Mouse (Mus musculus): ENCODE measurements around the gene Mgll. TPM values are rescaled to one million over a fixed set of nuclear protein-coding genes. Genes with fewer than 3 reads are reported as not detected.

The Mgll gene
- polyA plus RNA-seq, 1 experiment from 2014 or later = 94.2 TPM

DNA sequence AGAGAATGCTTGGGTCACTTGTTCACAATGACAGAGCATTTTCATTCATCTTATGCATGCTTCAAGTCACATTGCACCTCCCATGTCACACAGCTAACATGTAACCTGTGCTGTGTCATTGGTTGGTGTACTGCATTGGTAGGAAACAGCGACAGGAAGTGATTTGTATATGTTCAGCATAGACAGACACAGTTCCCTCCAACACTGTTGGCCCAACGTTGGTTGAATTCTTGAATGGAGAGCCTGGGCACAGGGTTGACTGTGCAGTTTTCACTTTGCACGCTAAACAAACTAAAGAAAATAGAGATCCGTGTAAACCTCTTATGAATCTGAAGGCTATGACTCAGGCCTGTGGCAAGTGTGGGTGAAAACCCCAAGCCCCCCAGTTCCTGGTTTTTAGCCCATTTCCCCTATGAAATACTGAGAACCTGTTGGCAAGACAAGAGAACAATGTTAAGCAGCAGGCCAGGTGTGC lies 10.0 kb upstream of the Mgll start:
- Histone ChIP-seq H3K4me1 (replicated peaks; ENCODE audit: control insufficient read depth, insufficient read depth, low read length) (0 out of 2 replicates have a peak, but pooled peaks cover 5% of the 10 kb centered on the region), H3K9me3 (ENCODE audit: control insufficient read depth, low read length) (no peaks in the 10 kb centered on the region), H3K4me3 (ENCODE audit: low read depth, low read length) (no peak overlapping the region), H3K4me2 (ENCODE audit: low read length) (no peak overlapping the region), H3K9ac (ENCODE audit: low read length) (no peak overlapping the region), H3K36me3 (ENCODE audit: control insufficient read depth, insufficient read depth, low read length) (no peaks in the 10 kb centered on the region), H3K27ac (ENCODE audit: low read depth) (no peak overlapping the region), H3K27me3 (replicated peaks; ENCODE audit: control insufficient read depth, insufficient read depth, low read length) (no peaks in the 10 kb centered on the region)
- DNase-seq (ENCODE audit: low spot score) (no peak), ATAC-seq (replicated peaks; ENCODE audit: low FRiP score, low TSS enrichment, low read depth) (no peak)
- 71% methylated on average over 4 of the region's 4 CpGs for WGBS

- WGBS = 79% methylated on average over 9 of the region's 9 CpGs
- Histone ChIP-seq H3K4me2 (ENCODE audit: low read length) (no peak overlapping the region), H3K9me3 (ENCODE audit: control insufficient read depth, low read length) (no peaks in the 10 kb centered on the region), H3K27ac (ENCODE audit: low read depth) (no peak overlapping the region), H3K9ac (ENCODE audit: low read length) (no peak overlapping the region), H3K4me1 (replicated peaks; ENCODE audit: control insufficient read depth, insufficient read depth, low read length) (peaks cover 3% of the 10 kb centered on the region; the same call in 1 of the 2 replicates), H3K36me3 (ENCODE audit: control insufficient read depth, insufficient read depth, low read length) (no peaks in the 10 kb centered on the region), H3K4me3 (ENCODE audit: low read depth, low read length) (no peak overlapping the region), H3K27me3 (replicated peaks; ENCODE audit: control insufficient read depth, insufficient read depth, low read length) (no peaks in the 10 kb centered on the region)
- DNase-seq (ENCODE audit: low spot score) (no peak), ATAC-seq (replicated peaks; ENCODE audit: low FRiP score, low TSS enrichment, low read depth) (no peak)
Measured at GRCm38 (mm10) chr6:88715378-88715781, 8.8 kb upstream of the Mgll start.

- WGBS = 64% methylated on average over 5 of the region's 5 CpGs
- no peaks in the 10 kb centered on the region for H3K9me3 ChIP-seq (ENCODE audit: control insufficient read depth, low read length)
- ATAC-seq (replicated peaks; ENCODE audit: low FRiP score, low TSS enrichment, low read depth) (no peak), DNase-seq (ENCODE audit: low spot score) (no peak)
- H3K27me3 ChIP-seq (replicated peaks; ENCODE audit: control insufficient read depth, insufficient read depth, low read length) = no peaks in the 10 kb centered on the region
- H3K36me3 ChIP-seq (ENCODE audit: control insufficient read depth, insufficient read depth, low read length) = no peaks in the 10 kb centered on the region
- H3K4me3 ChIP-seq (ENCODE audit: low read depth, low read length) = no peak overlapping the region
- H3K4me2 ChIP-seq (ENCODE audit: low read length) = no peak overlapping the region
- peaks cover 5% of the 10 kb centered on the region; the same call in 1 of the 2 replicates for H3K4me1 ChIP-seq (replicated peaks; ENCODE audit: control insufficient read depth, insufficient read depth, low read length)
- no peak overlapping the region for H3K9ac ChIP-seq (ENCODE audit: low read length)
- no peak overlapping the region for H3K27ac ChIP-seq (ENCODE audit: low read depth)
Measured at GRCm38 (mm10) chr6:88715966-88716365, 8.2 kb upstream of the Mgll start.

DNA sequence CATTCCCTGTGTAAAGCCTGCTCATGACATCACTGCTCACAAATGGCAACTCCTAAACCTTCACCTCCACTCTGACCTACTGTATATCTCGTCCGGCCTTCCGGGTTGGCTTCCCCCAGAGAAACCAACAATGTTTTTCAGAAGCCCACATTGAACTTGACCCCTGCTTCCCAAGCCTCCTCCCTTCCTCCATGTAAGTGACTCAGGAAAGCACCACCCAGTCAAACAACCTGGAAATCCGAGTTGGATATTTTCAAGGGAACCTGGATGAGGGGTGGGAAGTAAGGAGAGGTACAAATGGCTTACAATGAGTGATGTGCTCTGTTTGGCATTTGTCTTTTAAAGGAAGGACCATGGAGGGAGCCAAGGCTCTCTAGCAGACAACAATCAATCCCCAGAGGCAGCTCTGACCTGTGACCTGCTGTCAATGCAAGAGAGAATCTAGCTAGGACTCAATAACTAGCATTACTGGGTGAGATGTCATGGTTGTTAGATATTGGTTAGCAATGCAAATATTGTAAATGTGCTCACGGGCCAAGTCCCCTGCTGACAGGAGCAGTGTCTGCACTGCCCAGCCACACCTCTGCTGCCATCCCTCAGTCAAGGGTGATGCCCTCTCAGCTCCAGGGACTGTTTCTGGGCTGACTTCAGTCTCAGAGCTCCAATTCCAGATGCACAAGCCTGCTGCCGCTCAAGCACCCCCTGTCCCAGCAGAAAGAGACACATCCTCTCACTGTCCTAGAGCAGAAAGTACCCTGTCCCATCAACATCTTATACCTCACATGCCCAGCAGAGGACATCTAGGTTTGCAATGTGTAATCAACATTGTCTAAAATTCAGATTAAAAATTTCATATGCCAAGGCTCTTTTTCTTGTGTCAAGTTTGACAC lies 6.8 kb upstream of the Mgll start:
- WGBS = 72% methylated on average over 6 of the region's 6 CpGs
- no peak overlapping the region for H3K4me3 ChIP-seq (ENCODE audit: low read depth, low read length)
- no peak overlapping the region for H3K27ac ChIP-seq (ENCODE audit: low read depth)
- DNase-seq (ENCODE audit: low spot score) (no peak), ATAC-seq (replicated peaks; ENCODE audit: low FRiP score, low TSS enrichment, low read depth) (no peak)
- H3K27me3 ChIP-seq (replicated peaks; ENCODE audit: control insufficient read depth, insufficient read depth, low read length) = no peaks in the 10 kb centered on the region
- H3K9me3 ChIP-seq (ENCODE audit: control insufficient read depth, low read length) = no peaks in the 10 kb centered on the region
- H3K4me2 ChIP-seq (ENCODE audit: low read length) = no peak overlapping the region
- H3K9ac ChIP-seq (ENCODE audit: low read length) = no peak overlapping the region
- H3K4me1 ChIP-seq (replicated peaks; ENCODE audit: control insufficient read depth, insufficient read depth, low read length) = peaks cover 7% of the 10 kb centered on the region; the same call in 1 of the 2 replicates
- H3K36me3 ChIP-seq (ENCODE audit: control insufficient read depth, insufficient read depth, low read length) = no peaks in the 10 kb centered on the region

DNA sequence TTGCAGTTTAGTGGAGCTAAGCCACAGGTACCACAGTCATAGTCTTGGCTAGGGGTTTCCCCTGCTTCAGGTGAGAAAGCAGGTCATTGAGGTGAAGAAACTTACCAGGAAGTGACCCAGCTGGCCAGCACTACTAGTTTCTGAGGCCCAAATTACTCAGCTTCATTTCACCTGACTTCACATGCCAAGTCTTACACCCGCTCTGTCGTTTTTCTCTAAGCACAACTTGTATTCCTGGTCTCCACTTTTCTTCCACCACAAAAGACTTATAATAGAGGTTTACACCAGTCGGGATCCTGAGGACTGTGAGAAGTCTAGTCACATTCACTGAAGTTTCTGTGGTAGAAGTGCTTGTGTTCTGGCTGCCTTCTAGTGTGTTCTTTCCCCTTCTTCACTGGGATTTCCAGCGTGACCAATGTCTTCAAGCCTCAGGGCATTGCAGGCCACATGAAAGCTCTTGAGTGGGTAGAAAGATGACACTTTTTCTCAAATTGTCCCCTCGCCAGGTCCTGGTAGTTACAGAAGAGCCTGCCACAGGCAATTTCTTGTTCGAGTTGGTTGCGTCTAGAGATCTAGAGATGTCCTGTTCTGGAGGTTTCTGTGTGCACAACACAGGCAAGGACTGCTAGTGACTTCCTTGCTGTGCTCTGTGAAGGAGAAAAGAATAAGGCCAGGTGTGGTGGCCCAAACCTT lies 6.0 kb upstream of the Mgll start:
- ATAC-seq (replicated peaks; ENCODE audit: low FRiP score, low TSS enrichment, low read depth) (no peak), DNase-seq (ENCODE audit: low spot score) (no peak)
- Histone ChIP-seq H3K27ac (ENCODE audit: low read depth) (no peak overlapping the region), H3K4me2 (ENCODE audit: low read length) (no peak overlapping the region), H3K9ac (ENCODE audit: low read length) (no peak overlapping the region), H3K4me1 (replicated peaks; ENCODE audit: control insufficient read depth, insufficient read depth, low read length) (peaks cover 7% of the 10 kb centered on the region; the same call in 1 of the 2 replicates), H3K27me3 (replicated peaks; ENCODE audit: control insufficient read depth, insufficient read depth, low read length) (no peaks in the 10 kb centered on the region), H3K36me3 (ENCODE audit: control insufficient read depth, insufficient read depth, low read length) (no peaks in the 10 kb centered on the region), H3K4me3 (ENCODE audit: low read depth, low read length) (no peak overlapping the region), H3K9me3 (ENCODE audit: control insufficient read depth, low read length) (no peaks in the 10 kb centered on the region)
- 91% methylated on average over 7 of the region's 7 CpGs for WGBS

GRCm38 (mm10) chr6:88721059-88721458 lies 3.2 kb upstream of the Mgll start:
- ATAC-seq (replicated peaks; ENCODE audit: low FRiP score, low TSS enrichment, low read depth) (no peak), DNase-seq (ENCODE audit: low spot score) (no peak)
- H3K27me3 ChIP-seq (replicated peaks; ENCODE audit: control insufficient read depth, insufficient read depth, low read length) = no peaks in the 10 kb centered on the region
- no peaks in the 10 kb centered on the region for H3K36me3 ChIP-seq (ENCODE audit: control insufficient read depth, insufficient read depth, low read length)
- H3K27ac ChIP-seq (ENCODE audit: low read depth) = peak overlapping the region; percentile 34
- H3K9me3 ChIP-seq (ENCODE audit: control insufficient read depth, low read length) = no peaks in the 10 kb centered on the region
- 50% methylated on average over 3 of the region's 3 CpGs for WGBS
- H3K4me2 ChIP-seq (ENCODE audit: low read length) = no peak overlapping the region
- no peak overlapping the region for H3K9ac ChIP-seq (ENCODE audit: low read length)
- peaks cover 7% of the 10 kb centered on the region for H3K4me1 ChIP-seq (replicated peaks; ENCODE audit: control insufficient read depth, insufficient read depth, low read length)
- no peak overlapping the region for H3K4me3 ChIP-seq (ENCODE audit: low read depth, low read length)

- Histone ChIP-seq H3K27ac (ENCODE audit: low read depth) (no peak overlapping the region), H3K9ac (ENCODE audit: low read length) (no peak overlapping the region), H3K36me3 (ENCODE audit: control insufficient read depth, insufficient read depth, low read length) (0 out of 2 replicates have a peak, but pooled peaks cover 4% of the 10 kb centered on the region), H3K4me2 (ENCODE audit: low read length) (no peak overlapping the region), H3K27me3 (replicated peaks; ENCODE audit: control insufficient read depth, insufficient read depth, low read length) (no peaks in the 10 kb centered on the region), H3K9me3 (ENCODE audit: control insufficient read depth, low read length) (no peaks in the 10 kb centered on the region), H3K4me3 (ENCODE audit: low read depth, low read length) (no peak overlapping the region), H3K4me1 (replicated peaks; ENCODE audit: control insufficient read depth, insufficient read depth, low read length) (peaks cover 14% of the 10 kb centered on the region)
- ATAC-seq (replicated peaks; ENCODE audit: low FRiP score, low TSS enrichment, low read depth) (no peak), DNase-seq (ENCODE audit: low spot score) (no peak)
- 89% methylated on average over 2 of the region's 2 CpGs for WGBS
Measured at GRCm38 (mm10) chr6:88722906-88723305, 1.3 kb upstream of the Mgll start.

- H3K27ac ChIP-seq (ENCODE audit: low read depth) = peak overlapping the region; percentile 71; the same call in 1 of the 2 replicates
Measured at GRCm38 (mm10) chr6:88723806-88724312, 353 bp upstream of the Mgll start.

More at GRCm38 (mm10) chr6:88723806-88724312, 353 bp upstream of the Mgll start:
- ATAC-seq (replicated peaks; ENCODE audit: low FRiP score, low TSS enrichment, low read depth) (peak; percentile 43), DNase-seq (ENCODE audit: low spot score) (peak; percentile 60)
- H3K4me3 ChIP-seq (ENCODE audit: low read depth, low read length) = peak overlapping the region; percentile 69
- H3K4me2 ChIP-seq (ENCODE audit: low read length) = peak overlapping the region; percentile 96
- H3K9me3 ChIP-seq (ENCODE audit: control insufficient read depth, low read length) = no peaks in the 10 kb centered on the region
- WGBS = 29% methylated on average over 14 of the region's 14 CpGs
- H3K4me1 ChIP-seq (replicated peaks; ENCODE audit: control insufficient read depth, insufficient read depth, low read length) = peaks cover 14% of the 10 kb centered on the region
- 0 out of 2 replicates have a peak, but pooled peaks cover 4% of the 10 kb centered on the region for H3K36me3 ChIP-seq (ENCODE audit: control insufficient read depth, insufficient read depth, low read length)
- peak overlapping the region; percentile 73 for H3K9ac ChIP-seq (ENCODE audit: low read length)
- no peaks in the 10 kb centered on the region for H3K27me3 ChIP-seq (replicated peaks; ENCODE audit: control insufficient read depth, insufficient read depth, low read length)

All from intestine, embryonic 14.5 days (tissue).